Mouse (Mus musculus): ENCODE results near the gene Pde4d.

- TF ChIP-seq CTCF (IDR thresholded peaks at IDR 0.05; ENCODE audit: low read depth) (peak; percentile 76), EP300 (optimal IDR thresholded peaks at IDR 0.05) (no peak)
Measured at GRCm38 (mm10) chr13:109615785-109616281, 1166.1 kb downstream of the Pde4d start.

Measured in stomach, postnatal 0 days (tissue).